Mouse (Mus musculus): Measurements from ENCODE around the gene Ust. TPM values are rescaled to one million over a fixed set of nuclear protein-coding genes. Genes with fewer than 3 reads are reported as not detected.

The Ust gene
- polyA plus RNA-seq, 1 experiment from 2014 or later: 4.1 TPM

DNA sequence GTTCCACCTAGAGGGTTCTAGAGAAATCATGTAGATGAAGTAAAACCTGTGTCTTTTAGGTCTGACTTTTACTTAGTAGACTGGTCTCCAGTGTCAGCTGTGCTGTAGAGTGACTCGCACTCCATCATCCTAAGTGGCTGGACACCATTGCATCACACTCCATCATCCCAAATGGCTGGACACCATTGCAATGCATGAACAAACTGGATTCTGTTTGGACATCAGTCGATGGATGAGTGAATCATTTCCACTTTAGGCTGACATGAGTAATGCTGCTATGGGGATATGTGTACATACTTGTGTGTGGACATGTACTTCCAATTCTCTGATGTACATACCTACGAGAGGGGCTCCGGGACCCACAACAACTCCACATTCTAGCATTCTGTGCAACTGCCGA is 187.7 kb downstream of the Ust start:
- H3K4me3 ChIP-seq (ENCODE audit: low read length): no peak overlapping the region
- H3K9me3 ChIP-seq (ENCODE audit: control insufficient read depth, low read length): no peaks in the 10 kb centered on the region
- H3K9ac ChIP-seq (ENCODE audit: low read length): no peak overlapping the region
- H3K27ac ChIP-seq (ENCODE audit: low read length): no peak overlapping the region
- H3K4me2 ChIP-seq (ENCODE audit: low read depth, low read length): no peak overlapping the region
- WGBS: 69% methylated on average over 5 of the region's 5 CpGs
- H3K27me3 ChIP-seq (ENCODE audit: control insufficient read depth, insufficient read depth, low read depth, low read length): no peaks in the 10 kb centered on the region
- H3K4me1 ChIP-seq (replicated peaks; ENCODE audit: control insufficient read depth, insufficient read depth, low read length): no peaks in the 10 kb centered on the region
- ATAC-seq (ENCODE audit: low read depth): 0 out of 2 replicates have a peak, but pooled peaks have one; percentile 17
- H3K36me3 ChIP-seq (ENCODE audit: control insufficient read depth, insufficient read depth, low read length): no peaks in the 10 kb centered on the region

DNA sequence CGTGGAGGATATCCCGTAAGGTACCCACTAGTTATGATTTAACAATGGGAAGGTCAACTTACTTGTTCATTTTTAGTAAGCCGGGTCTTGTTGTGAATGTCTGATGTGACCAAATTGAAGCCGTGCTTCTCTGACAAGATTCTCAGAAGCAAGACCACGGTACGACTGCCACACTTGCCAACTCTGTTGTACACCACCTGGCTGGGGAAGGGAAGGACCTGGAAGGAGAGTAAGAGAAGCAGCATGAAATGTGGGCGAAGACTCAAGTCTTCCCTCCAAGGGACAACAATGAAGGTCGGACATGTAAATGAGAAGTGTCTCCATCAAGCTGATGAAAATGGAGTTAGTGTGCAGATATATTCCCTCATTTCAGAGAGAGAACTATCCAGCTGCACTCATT is 188.6 kb downstream of the Ust start:
- Histone ChIP-seq H3K9ac (ENCODE audit: low read length) (no peak overlapping the region), H3K9me3 (ENCODE audit: control insufficient read depth, low read length) (no peaks in the 10 kb centered on the region), H3K4me2 (ENCODE audit: low read depth, low read length) (no peak overlapping the region), H3K36me3 (ENCODE audit: control insufficient read depth, insufficient read depth, low read length) (no peaks in the 10 kb centered on the region), H3K4me1 (replicated peaks; ENCODE audit: control insufficient read depth, insufficient read depth, low read length) (no peaks in the 10 kb centered on the region), H3K27me3 (ENCODE audit: control insufficient read depth, insufficient read depth, low read depth, low read length) (no peaks in the 10 kb centered on the region), H3K27ac (ENCODE audit: low read length) (no peak overlapping the region), H3K4me3 (ENCODE audit: low read length) (no peak overlapping the region)
- WGBS: 90% methylated on average over 8 of the region's 8 CpGs
- no peak for ATAC-seq (ENCODE audit: low read depth)

DNA sequence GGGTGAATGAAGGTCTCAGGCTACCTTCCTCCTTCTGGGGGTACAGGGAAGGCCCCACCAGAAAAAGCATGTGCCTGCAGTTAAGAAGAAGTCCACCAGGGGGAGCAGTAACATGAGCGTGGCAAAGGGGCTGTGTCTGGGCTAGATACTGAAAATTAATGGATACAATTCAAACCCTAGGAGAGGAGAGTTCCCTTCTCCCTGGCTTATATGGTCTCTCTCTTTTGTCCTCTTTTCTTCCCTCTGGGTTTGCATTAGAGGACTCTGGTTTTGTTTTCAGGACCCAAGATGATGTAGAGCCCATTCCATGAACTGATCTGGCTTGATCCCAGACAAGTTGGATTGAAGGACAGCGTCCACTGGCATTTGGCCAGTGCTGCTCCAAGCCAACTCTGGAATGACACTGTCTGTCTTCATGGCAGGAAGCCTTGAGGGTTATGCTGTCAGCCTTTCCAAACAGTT is 195.3 kb downstream of the Ust start:
- Histone ChIP-seq H3K36me3 (ENCODE audit: control insufficient read depth, insufficient read depth, low read length) (no peaks in the 10 kb centered on the region), H3K9ac (ENCODE audit: low read length) (no peak overlapping the region), H3K27me3 (ENCODE audit: control insufficient read depth, insufficient read depth, low read depth, low read length) (no peaks in the 10 kb centered on the region), H3K4me1 (replicated peaks; ENCODE audit: control insufficient read depth, insufficient read depth, low read length) (0 out of 2 replicates have a peak, but pooled peaks cover 3% of the 10 kb centered on the region), H3K9me3 (ENCODE audit: control insufficient read depth, low read length) (no peaks in the 10 kb centered on the region), H3K27ac (ENCODE audit: low read length) (peak overlapping the region; percentile 43), H3K4me2 (ENCODE audit: low read depth, low read length) (no peak overlapping the region), H3K4me3 (ENCODE audit: low read length) (no peak overlapping the region)
- 23% methylated on average over 2 of the region's 2 CpGs for WGBS
- peak; percentile 85 for ATAC-seq (ENCODE audit: low read depth)

DNA sequence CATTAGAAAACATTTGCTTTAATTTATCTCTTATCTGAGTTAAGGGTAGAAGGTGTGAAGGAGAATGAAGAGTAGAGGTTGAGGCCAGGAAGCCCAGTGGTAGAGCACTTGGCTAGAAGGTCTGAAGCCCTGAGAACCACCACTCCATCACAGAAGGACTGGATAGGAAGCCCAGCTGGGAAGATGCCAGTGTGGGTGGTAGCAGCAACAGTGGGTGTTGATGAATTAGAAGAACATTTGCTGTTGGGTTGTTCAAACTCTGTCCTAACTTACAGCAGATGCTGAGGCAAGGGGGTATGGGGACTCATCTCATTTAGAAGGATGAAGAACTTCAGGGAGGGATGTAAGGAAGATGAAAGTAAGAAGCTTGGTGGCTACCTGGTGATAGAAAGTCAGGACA is 197.9 kb downstream of the Ust start:
- Histone ChIP-seq H3K27ac (ENCODE audit: low read length) (no peak overlapping the region), H3K9ac (ENCODE audit: low read length) (no peak overlapping the region), H3K4me3 (ENCODE audit: low read length) (no peak overlapping the region), H3K4me2 (ENCODE audit: low read depth, low read length) (no peak overlapping the region), H3K27me3 (ENCODE audit: control insufficient read depth, insufficient read depth, low read depth, low read length) (no peaks in the 10 kb centered on the region), H3K36me3 (ENCODE audit: control insufficient read depth, insufficient read depth, low read length) (no peaks in the 10 kb centered on the region), H3K9me3 (ENCODE audit: control insufficient read depth, low read length) (no peaks in the 10 kb centered on the region), H3K4me1 (replicated peaks; ENCODE audit: control insufficient read depth, insufficient read depth, low read length) (0 out of 2 replicates have a peak, but pooled peaks cover 3% of the 10 kb centered on the region)
- no peak for ATAC-seq (ENCODE audit: low read depth)

DNA sequence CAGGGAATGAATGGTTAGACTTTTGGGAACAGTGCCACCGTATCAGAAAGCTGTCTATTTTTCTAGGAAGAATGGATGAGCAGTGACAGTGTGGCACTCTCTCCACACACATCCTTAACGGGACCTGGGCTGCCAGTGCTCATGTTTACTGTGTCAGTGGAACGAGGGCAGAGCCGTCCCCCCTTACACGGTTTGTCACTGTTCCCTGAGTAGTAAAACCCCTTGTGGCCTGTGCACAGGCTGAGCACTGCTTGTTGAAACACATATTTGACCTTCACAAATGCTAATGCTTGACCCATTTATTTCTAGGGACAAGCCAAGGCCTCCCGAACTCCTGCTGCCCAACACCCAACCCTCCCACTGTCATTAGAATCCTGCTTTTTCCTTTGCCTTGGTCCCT is 209.2 kb downstream of the Ust start:
- H3K4me3 ChIP-seq (ENCODE audit: low read length): no peak overlapping the region
- H3K9ac ChIP-seq (ENCODE audit: low read length): no peak overlapping the region
- H3K27ac ChIP-seq (ENCODE audit: low read length): no peak overlapping the region
- H3K36me3 ChIP-seq (ENCODE audit: control insufficient read depth, insufficient read depth, low read length): no peaks in the 10 kb centered on the region
- H3K4me2 ChIP-seq (ENCODE audit: low read depth, low read length): no peak overlapping the region
- WGBS: 43% methylated on average over 6 of the region's 6 CpGs
- H3K9me3 ChIP-seq (ENCODE audit: control insufficient read depth, low read length): no peaks in the 10 kb centered on the region
- H3K27me3 ChIP-seq (ENCODE audit: control insufficient read depth, insufficient read depth, low read depth, low read length): no peaks in the 10 kb centered on the region
- no peak for ATAC-seq (ENCODE audit: low read depth)
- H3K4me1 ChIP-seq (replicated peaks; ENCODE audit: control insufficient read depth, insufficient read depth, low read length): no peaks in the 10 kb centered on the region; the same call in 1 of the 2 replicates

DNA sequence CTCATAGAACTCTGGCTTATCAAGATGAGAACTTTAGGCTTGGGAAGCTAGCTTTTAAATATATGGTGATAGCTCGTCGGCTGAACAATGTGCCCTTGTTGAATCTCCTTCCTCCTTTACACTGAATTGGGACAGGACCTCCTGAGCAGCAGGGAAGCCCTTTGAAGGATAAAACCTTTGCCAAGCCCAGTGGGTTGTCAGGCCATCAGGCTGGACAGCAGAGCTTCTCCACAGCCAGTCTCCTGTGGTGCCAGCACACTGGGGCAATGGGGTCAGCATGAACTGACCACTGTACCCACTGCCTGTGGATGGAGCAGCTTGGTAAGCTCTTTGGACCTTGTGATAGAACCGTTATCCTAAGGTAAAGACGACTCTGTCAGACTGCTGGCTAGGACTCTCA is 214.4 kb downstream of the Ust start:
- H3K4me2 ChIP-seq (ENCODE audit: low read depth, low read length): no peak overlapping the region
- ATAC-seq (ENCODE audit: low read depth): no peak
- H3K36me3 ChIP-seq (ENCODE audit: control insufficient read depth, insufficient read depth, low read length): no peaks in the 10 kb centered on the region
- WGBS: 77% methylated on average over 4 of the region's 4 CpGs
- no peak overlapping the region for H3K4me3 ChIP-seq (ENCODE audit: low read length)
- no peak overlapping the region for H3K27ac ChIP-seq (ENCODE audit: low read length)
- H3K9ac ChIP-seq (ENCODE audit: low read length): no peak overlapping the region
- no peaks in the 10 kb centered on the region for H3K27me3 ChIP-seq (ENCODE audit: control insufficient read depth, insufficient read depth, low read depth, low read length)
- H3K4me1 ChIP-seq (replicated peaks; ENCODE audit: control insufficient read depth, insufficient read depth, low read length): no peaks in the 10 kb centered on the region; the same call in 1 of the 2 replicates
- H3K9me3 ChIP-seq (ENCODE audit: control insufficient read depth, low read length): no peaks in the 10 kb centered on the region

DNA sequence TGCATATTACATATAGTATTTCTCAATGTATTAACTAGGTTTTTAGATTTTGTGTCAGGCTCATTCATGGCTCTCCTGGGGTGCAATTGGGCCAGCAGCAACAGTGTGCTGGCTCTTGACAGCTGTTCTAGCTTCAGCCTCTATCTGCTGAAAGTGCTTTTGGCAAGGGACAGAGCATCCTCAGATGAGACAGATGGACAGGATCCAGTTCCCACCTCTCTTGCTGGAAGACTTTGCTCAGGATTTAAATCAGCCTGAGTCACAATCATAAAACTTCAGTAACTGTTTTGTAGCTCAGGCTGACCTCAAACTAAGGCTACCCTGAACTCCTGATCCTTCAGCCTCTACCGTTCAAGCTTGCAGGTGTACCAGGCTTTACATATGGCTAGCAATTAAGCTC is 219.5 kb downstream of the Ust start:
- Histone ChIP-seq H3K36me3 (ENCODE audit: control insufficient read depth, insufficient read depth, low read length) (no peaks in the 10 kb centered on the region), H3K9me3 (ENCODE audit: control insufficient read depth, low read length) (no peaks in the 10 kb centered on the region), H3K27me3 (ENCODE audit: control insufficient read depth, insufficient read depth, low read depth, low read length) (no peaks in the 10 kb centered on the region), H3K4me3 (ENCODE audit: low read length) (no peak overlapping the region), H3K4me1 (replicated peaks; ENCODE audit: control insufficient read depth, insufficient read depth, low read length) (peaks cover 3% of the 10 kb centered on the region; the same call in 1 of the 2 replicates), H3K4me2 (ENCODE audit: low read depth, low read length) (no peak overlapping the region), H3K27ac (ENCODE audit: low read length) (no peak overlapping the region), H3K9ac (ENCODE audit: low read length) (no peak overlapping the region)
- ATAC-seq (ENCODE audit: low read depth): no peak
- 87% methylated on average over 1 of the region's 1 CpGs for WGBS

DNA sequence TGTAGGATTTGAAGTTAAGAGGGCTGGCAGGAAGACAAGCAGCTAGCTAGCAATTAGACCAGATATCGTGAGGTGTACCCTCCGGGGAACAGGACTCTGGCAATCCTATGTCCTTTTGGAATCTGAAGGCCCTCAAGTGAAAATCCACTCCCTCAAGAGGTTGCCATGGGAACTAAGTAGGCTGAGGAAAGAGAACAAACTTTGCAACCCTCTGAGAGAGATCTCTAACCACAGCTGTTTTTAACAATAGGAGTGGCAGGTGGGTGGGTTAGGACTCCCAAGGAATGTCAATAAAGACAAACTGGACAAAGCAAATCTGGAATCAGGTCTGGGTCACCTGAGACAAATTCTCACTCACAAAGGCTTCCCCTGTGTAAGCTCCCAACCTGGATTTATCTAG is 221.4 kb downstream of the Ust start:
- WGBS: 50% methylated on average over 2 of the region's 2 CpGs
- peak overlapping the region; percentile 79 for H3K27ac ChIP-seq (ENCODE audit: low read length)
- peak; percentile 92 for ATAC-seq (ENCODE audit: low read depth)
- H3K4me1 ChIP-seq (replicated peaks; ENCODE audit: control insufficient read depth, insufficient read depth, low read length): peaks cover 3% of the 10 kb centered on the region; the same call in 1 of the 2 replicates
- no peaks in the 10 kb centered on the region for H3K36me3 ChIP-seq (ENCODE audit: control insufficient read depth, insufficient read depth, low read length)
- H3K27me3 ChIP-seq (ENCODE audit: control insufficient read depth, insufficient read depth, low read depth, low read length): no peaks in the 10 kb centered on the region
- H3K9me3 ChIP-seq (ENCODE audit: control insufficient read depth, low read length): no peaks in the 10 kb centered on the region
- H3K9ac ChIP-seq (ENCODE audit: low read length): no peak overlapping the region
- no peak overlapping the region for H3K4me3 ChIP-seq (ENCODE audit: low read length)
- no peak overlapping the region for H3K4me2 ChIP-seq (ENCODE audit: low read depth, low read length)

DNA sequence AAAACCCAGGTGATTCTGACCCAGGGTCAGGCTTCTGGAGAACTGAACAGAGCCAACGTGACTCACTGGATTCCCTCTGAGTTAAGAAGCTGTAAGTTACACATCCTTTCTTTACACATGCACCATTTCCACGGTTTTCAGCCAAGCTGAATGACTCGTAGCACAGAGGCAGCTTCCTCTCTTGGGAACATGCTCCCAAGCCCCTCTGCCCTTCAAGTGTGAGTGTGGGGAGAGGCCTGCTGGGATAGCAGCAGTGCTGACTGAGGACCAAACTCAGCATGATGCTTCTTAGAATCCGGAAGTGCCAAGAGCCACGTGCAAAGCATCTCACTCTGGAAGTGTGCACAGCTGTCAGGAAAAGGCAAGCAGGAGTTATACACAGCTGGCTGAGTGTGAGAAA is 228.0 kb downstream of the Ust start:
- ATAC-seq (ENCODE audit: low read depth): peak; percentile 52; the same call in 1 of the 2 replicates
- no peak overlapping the region for H3K27ac ChIP-seq (ENCODE audit: low read length)
- H3K36me3 ChIP-seq (ENCODE audit: control insufficient read depth, insufficient read depth, low read length): no peaks in the 10 kb centered on the region
- 32% methylated on average over 5 of the region's 5 CpGs for WGBS
- H3K4me2 ChIP-seq (ENCODE audit: low read depth, low read length): no peak overlapping the region
- H3K9me3 ChIP-seq (ENCODE audit: control insufficient read depth, low read length): no peaks in the 10 kb centered on the region; the same call in 1 of the 2 replicates
- H3K4me3 ChIP-seq (ENCODE audit: low read length): no peak overlapping the region
- H3K4me1 ChIP-seq (replicated peaks; ENCODE audit: control insufficient read depth, insufficient read depth, low read length): peaks cover 9% of the 10 kb centered on the region
- H3K27me3 ChIP-seq (ENCODE audit: control insufficient read depth, insufficient read depth, low read depth, low read length): no peaks in the 10 kb centered on the region
- H3K9ac ChIP-seq (ENCODE audit: low read length): no peak overlapping the region

DNA sequence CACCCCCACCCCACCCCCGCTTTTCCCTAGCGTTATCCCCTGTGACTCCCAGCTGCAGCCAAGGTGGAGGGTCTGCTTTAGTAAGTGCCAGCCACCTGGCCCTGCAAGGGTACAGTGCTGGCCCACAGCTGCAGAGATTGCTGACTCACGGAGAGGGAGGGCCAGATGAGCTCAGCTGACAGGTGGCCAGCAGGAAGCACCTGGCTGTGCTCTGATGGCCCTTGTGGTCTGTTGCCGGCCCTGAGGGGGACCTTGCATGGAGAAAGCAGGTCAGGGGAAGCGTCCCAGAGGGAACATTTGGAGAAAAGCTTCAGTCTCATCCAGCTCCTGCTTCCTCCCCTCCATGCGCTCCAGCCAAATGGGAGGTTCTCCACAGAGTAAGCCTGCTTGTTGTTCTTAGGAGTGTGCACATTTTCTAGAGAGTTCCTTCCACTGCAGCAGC is 231.3 kb downstream of the Ust start:
- H3K4me3 ChIP-seq (ENCODE audit: low read length): no peak overlapping the region
- peaks cover 9% of the 10 kb centered on the region for H3K4me1 ChIP-seq (replicated peaks; ENCODE audit: control insufficient read depth, insufficient read depth, low read length)
- H3K27ac ChIP-seq (ENCODE audit: low read length): no peak overlapping the region
- H3K4me2 ChIP-seq (ENCODE audit: low read depth, low read length): no peak overlapping the region
- ATAC-seq (ENCODE audit: low read depth): peak; percentile 59
- WGBS: 12% methylated on average over 6 of the region's 6 CpGs
- H3K9me3 ChIP-seq (ENCODE audit: control insufficient read depth, low read length): no peaks in the 10 kb centered on the region; the same call in 1 of the 2 replicates
- no peaks in the 10 kb centered on the region for H3K36me3 ChIP-seq (ENCODE audit: control insufficient read depth, insufficient read depth, low read length)
- H3K9ac ChIP-seq (ENCODE audit: low read length): no peak overlapping the region
- no peaks in the 10 kb centered on the region for H3K27me3 ChIP-seq (ENCODE audit: control insufficient read depth, insufficient read depth, low read depth, low read length)

Data from lung, embryonic 16.5 days (tissue).